Mouse (Mus musculus) cerebellum, adult 9-10 months (tissue): Measurements from ENCODE around the gene Bicc1.

Source experiments
- DNase-seq: peaks from one replicate; pipeline ENCODE4 v3.0.0; 2022

Bicc1 gene

DNA sequence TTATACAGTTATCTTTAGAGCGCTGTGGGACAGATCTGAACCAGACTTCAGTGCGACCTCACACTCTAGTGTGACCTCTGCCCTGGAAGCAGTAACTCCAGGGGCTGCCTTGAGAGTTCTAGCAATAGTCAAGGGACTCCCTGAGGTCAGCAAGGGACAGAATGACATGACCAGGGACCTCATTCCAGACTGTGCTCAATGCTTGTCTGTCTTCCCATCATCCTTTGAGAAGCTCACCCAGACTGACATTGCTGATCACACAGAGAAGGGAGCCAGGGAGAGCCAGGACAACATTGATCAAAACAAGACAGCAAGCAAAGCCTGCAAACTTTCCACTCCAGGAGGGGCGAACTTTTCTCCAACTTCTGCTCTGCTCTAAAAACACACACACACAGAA is 38.7 kb downstream of the Bicc1 start:
- no peak for DNase-seq

- DNase-seq: no peak
Measured at GRCm38 (mm10) chr10:71120121-71120768, 39.3 kb downstream of the Bicc1 start.

- no peak for DNase-seq
Measured at GRCm38 (mm10) chr10:71119120-71119847, 40.2 kb downstream of the Bicc1 start.

DNA sequence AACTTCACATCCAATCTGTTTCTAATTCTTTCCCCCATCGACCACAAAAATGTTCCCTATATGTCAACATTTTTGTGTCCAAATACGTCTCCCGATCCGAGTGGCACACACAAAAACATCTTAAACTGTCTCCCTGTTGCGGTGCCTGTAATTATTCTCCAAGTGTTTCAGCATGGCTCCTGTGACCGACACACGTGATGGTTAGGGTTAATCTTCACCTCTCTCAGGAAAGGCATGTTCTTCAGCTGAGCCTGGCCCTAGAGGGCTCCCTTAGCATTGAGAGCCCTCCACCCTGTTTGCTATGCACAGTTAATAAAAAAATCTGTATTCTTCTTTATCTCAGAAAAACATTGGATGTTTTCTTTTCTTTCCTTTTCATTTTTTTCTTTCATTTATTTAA is 41.7 kb downstream of the Bicc1 start:
- DNase-seq: no peak

- no peak for DNase-seq
Measured at GRCm38 (mm10) chr10:71114260-71114920, 45.1 kb downstream of the Bicc1 start.

- DNase-seq: no peak
Measured at GRCm38 (mm10) chr10:71106491-71107205, 52.9 kb downstream of the Bicc1 start.

DNA sequence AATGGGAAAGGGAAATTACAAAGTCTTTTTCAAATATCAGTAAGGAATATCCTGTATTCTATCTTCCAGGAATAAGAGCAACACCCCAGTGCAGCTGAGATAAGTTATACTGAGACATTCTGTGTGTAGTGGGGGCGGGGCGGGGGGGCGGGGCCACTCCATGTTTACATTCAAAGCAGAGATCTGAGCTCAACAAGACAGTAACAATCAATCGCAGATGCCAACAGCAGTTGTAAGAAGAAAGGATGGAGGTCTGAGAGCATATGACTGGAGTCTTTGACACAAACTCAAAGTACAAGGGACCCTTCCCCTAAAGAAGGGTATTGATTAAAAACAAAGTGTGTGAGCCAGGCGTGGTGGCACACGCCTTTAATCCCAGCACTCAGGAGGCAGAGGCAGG is 54.7 kb downstream of the Bicc1 start:
- DNase-seq: no peak

- no peak for DNase-seq
Measured at GRCm38 (mm10) chr10:71100815-71101499, 58.5 kb downstream of the Bicc1 start.

DNA sequence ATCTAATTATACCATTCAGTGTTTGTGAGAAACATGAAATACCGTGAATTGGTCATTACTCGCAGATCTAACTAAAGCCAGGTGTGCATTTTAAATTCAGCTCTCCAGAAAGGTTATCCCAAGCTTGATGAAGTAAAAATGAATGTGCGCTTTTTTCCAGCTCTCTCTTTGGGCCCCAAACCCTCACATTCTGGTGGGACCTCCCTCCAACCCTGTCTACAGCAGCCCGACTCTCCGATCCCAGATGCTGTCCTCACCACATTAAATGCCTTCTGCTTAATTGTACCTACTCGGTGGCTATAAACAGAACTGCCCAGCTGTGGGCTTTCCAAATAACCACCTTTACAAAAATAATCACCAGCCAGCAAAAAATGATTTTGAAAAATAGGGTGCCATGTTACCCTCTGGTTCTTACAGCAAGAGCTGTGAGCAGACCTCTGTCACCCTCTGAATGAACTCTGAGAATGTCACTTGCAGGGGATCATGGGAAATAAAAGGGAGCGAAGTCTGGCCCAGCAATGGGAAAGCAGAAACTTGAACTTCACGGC is 64.7 kb downstream of the Bicc1 start:
- DNase-seq: no peak

GRCm38 (mm10) chr10:71093312-71093711 is 66.2 kb downstream of the Bicc1 start:
- DNase-seq: no peak

- DNase-seq: no peak
Measured at GRCm38 (mm10) chr10:71087359-71087716, 72.2 kb downstream of the Bicc1 start.

GRCm38 (mm10) chr10:71086571-71087358 is 72.7 kb downstream of the Bicc1 start:
- DNase-seq: no peak

DNA sequence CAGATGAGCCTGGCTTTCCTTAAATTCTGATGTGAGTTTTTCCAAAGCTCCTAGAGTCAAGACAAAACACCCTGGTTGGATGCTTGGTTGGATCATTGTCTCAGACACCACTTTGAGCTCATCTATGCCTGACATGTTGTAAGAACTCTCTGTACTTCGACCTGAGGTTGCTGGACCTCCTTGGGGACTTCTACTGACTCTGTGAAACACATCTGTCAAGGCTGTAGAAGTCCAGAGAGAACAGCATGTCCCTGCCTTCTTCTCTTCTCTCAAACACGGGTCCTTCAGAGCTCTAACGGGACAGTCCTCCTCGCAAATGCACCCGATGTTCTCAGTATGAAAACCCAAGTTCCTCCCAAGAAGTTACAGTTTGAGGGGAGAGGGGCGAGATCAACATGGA is 76.5 kb downstream of the Bicc1 start:
- DNase-seq: no peak

DNA sequence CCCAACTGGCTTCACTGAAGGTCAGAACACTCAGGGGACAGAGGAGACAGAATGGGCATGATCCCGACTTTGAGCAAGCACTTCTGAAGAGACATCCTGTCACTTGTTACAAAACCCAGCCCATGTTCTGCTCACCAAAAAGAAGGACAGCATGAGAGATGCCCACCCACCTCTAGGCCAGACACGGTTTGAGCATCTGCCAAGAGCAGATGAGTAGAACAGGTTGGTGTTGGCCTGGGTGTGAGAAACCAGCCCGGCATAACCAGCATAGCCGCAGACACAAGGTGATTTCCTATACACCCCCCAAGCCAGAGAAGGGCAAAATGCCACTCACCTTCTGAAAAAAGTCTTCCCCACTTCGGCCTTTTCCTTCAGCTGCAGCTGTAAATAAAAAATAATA is 80.6 kb downstream of the Bicc1 start:
- no peak for DNase-seq

- DNase-seq: no peak
Measured at GRCm38 (mm10) chr10:71065009-71065408, 94.5 kb downstream of the Bicc1 start.

DNA sequence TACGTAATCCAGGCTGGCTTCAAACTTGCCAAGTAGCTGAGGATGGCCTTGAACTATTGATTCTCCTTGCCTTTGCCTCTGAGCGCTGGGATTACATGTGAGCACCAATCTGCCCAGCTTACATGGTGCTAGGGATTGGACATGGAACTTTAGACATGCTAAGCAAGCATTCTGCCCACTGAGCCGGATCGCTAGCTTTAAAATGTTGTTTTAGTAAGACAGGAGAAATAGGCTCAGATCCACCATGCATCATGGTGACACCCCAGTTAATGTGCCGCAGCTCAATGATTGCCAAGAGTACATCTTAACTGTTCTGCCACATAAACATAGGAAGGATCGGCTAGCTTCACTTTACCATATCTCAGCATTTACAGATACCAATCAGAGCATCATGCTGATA is 94.9 kb downstream of the Bicc1 start:
- no peak for DNase-seq

- DNase-seq: no peak
Measured at GRCm38 (mm10) chr10:71062151-71062550, 97.3 kb downstream of the Bicc1 start.

DNA sequence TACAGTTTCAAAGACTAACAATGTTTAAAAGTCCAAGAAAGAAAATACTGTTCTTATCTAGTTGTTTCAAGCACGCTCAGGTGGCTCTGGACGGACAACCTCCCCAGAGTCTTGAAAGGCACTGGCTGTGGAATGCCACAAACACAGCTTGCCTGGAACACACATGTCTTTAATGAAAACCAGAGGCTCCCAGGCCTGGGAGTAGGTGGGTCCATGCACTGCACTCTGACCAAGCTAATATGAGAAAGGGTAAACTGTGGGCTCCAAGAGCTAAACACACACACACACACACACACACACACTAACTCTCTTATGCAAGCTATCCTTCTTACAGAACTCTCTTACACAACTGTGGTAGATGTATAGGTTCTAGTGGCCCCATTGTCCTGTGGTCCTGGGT is 99.2 kb downstream of the Bicc1 start:
- DNase-seq: no peak

DNA sequence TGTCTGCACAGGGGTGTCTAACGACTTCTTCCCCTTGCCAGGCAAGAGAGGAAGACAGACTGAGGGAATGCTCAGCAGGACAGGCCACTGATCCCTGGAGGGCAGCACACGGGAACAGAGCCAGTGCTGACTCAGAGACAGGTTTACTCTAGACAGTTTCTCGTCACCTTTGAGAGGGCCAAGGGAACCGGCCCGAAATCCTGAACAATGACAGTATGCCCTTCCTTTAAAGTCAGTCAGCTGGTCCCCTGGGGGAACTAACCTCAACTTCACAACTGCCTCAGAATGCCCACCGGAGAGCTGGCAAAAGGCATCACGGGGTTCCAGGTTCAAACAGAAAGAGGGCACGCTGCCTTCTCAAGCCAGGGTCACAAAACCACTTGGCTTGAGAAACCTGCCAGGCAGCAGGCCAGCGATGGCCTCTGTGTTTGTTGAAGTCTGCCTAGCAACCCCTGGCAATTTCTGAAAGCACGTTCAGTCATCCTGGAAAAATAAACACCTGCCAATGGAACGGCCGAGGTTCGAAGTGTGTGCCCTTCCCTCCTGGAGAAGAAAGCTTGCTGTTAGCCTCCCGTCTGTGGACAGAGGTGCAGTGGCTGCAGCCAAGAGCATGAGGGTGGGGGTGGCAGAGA is 100.8 kb downstream of the Bicc1 start:
- DNase-seq: no peak

- no peak for DNase-seq
Measured at GRCm38 (mm10) chr10:71058070-71058469, 101.4 kb downstream of the Bicc1 start.

GRCm38 (mm10) chr10:71052748-71053147 is 106.8 kb downstream of the Bicc1 start:
- no peak for DNase-seq
